ENCODE assay signal across 8 mouse cellular contexts in genomic region chr1:97976072-97976471, GRCm38 (mm10).
A peak's percentile ranks its signal among the peaks of the same experiment; 100 is the strongest.
DNase-seq lines count a peak whose midpoint lies in the region; ATAC-seq lines count a peak whose summit lies in the region.

No protein-coding gene starts in this region.

- 73% methylated on average over 13 of the region's 13 CpGs for WGBS in forebrain, embryonic 11.5 days
- WGBS in intestine, embryonic 15.5 days = 54% methylated on average over 13 of the region's 13 CpGs
- WGBS in neural tube, embryonic 12.5 days = 58% methylated on average over 13 of the region's 13 CpGs

- H3K27me3 ChIP-seq in forebrain, embryonic 11.5 days (ENCODE audit: control insufficient read depth, insufficient read depth, low read length) = no peaks in the 10 kb centered on the region
- H3K27me3 ChIP-seq in intestine, embryonic 15.5 days (replicated peaks) = no peaks in the 10 kb centered on the region
- no peaks in the 10 kb centered on the region for H3K27me3 ChIP-seq in neural tube, embryonic 12.5 days (replicated peaks)

- no peaks in the 10 kb centered on the region; the same call in 1 of the 2 replicates for H3K4me1 ChIP-seq in forebrain, embryonic 11.5 days (replicated peaks; ENCODE audit: control insufficient read depth, insufficient read depth, low read length)
- H3K4me1 ChIP-seq in intestine, embryonic 15.5 days (replicated peaks) = no peaks in the 10 kb centered on the region
- H3K4me1 ChIP-seq in neural tube, embryonic 12.5 days = peaks cover 10% of the 10 kb centered on the region; the same call in 1 of the 2 replicates

- no peak overlapping the region for H3K27ac ChIP-seq in forebrain, embryonic 11.5 days (ENCODE audit: low read depth, low read length)
- H3K27ac ChIP-seq in intestine, embryonic 15.5 days = no peak overlapping the region
- H3K27ac ChIP-seq in neural tube, embryonic 12.5 days = no peak overlapping the region

- no peaks in the 10 kb centered on the region for H3K36me3 ChIP-seq in forebrain, embryonic 11.5 days (ENCODE audit: control insufficient read depth, insufficient read depth, low read length)
- no peaks in the 10 kb centered on the region for H3K36me3 ChIP-seq in intestine, embryonic 15.5 days
- H3K36me3 ChIP-seq in neural tube, embryonic 12.5 days = no peaks in the 10 kb centered on the region

- no peak for ATAC-seq in forebrain, embryonic 11.5 days (replicated peaks; ENCODE audit: low FRiP score)
- no peak for ATAC-seq in intestine, embryonic 15.5 days
- ATAC-seq in neural tube, embryonic 12.5 days (ENCODE audit: low FRiP score, low read depth) = peak; percentile 18; the same call in 1 of the 2 replicates
- no peak for ATAC-seq in megakaryocyte-erythroid progenitor cell, adult 5-6 weeks (replicated peaks; ENCODE audit: low FRiP score, low TSS enrichment, poor library complexity, severe bottlenecking)

- H3K4me2 ChIP-seq in forebrain, embryonic 11.5 days (ENCODE audit: low read depth, low read length, severe bottlenecking) = peak overlapping the region; percentile 65; the same call in 1 of the 2 replicates
- peak overlapping the region; percentile 89 for H3K4me2 ChIP-seq in intestine, embryonic 15.5 days (replicated peaks)
- H3K4me2 ChIP-seq in neural tube, embryonic 12.5 days (replicated peaks) = peak overlapping the region; percentile 87

- DNase-seq in kidney, adult 9 months = peak; percentile 21
- DNase-seq in kidney, postnatal 14 days = no peak
- DNase-seq in forebrain, embryonic 11.5 days (ENCODE audit: low spot score) = no peak
- DNase-seq in right cerebral cortex, postnatal 36 days (ENCODE audit: low spot score in 2 of 2) = no peak
- DNase-seq in urinary bladder, adult 2 months (ENCODE audit: low spot score) = no peak

- H3K9me3 ChIP-seq in forebrain, embryonic 11.5 days (ENCODE audit: control insufficient read depth, low read length) = no peaks in the 10 kb centered on the region
- no peaks in the 10 kb centered on the region for H3K9me3 ChIP-seq in intestine, embryonic 15.5 days
- no peaks in the 10 kb centered on the region for H3K9me3 ChIP-seq in neural tube, embryonic 12.5 days

- H3K4me3 ChIP-seq in forebrain, embryonic 11.5 days (ENCODE audit: low read depth, low read length) = peak overlapping the region; percentile 56; the same call in 1 of the 2 replicates
- peak overlapping the region; percentile 71 for H3K4me3 ChIP-seq in intestine, embryonic 15.5 days (replicated peaks)
- H3K4me3 ChIP-seq in neural tube, embryonic 12.5 days = peak overlapping the region; percentile 77; the same call in 1 of the 2 replicates

- no peak overlapping the region for H3K9ac ChIP-seq in forebrain, embryonic 11.5 days (ENCODE audit: low read length)
- H3K9ac ChIP-seq in intestine, embryonic 15.5 days = no peak overlapping the region
- H3K9ac ChIP-seq in neural tube, embryonic 12.5 days = peak overlapping the region; percentile 84; the same call in 1 of the 2 replicates
